Mouse (Mus musculus) liver (tissue): ENCODE measurements around the gene Rreb1.
A peak's percentile ranks its signal among the peaks of the same experiment; 100 is the strongest.
"Not testable (repeated sequence)": the region's sequence is repeated elsewhere in the genome, so short reads cannot be mapped to it uniquely, and the experiment has no call there.

Source experiments
- DNase-seq: peaks from one replicate; pipeline ENCODE4 v3.0.0-alpha.2; 2020; ENCODE audit warnings: mixed read lengths

Gene Rreb1

GRCm38 (mm10) chr13:37827996-37828579 lies 49.9 kb downstream of the Rreb1 start:
- no peak for DNase-seq

- DNase-seq, result no peak
Observed at GRCm38 (mm10) chr13:37828928-37829327, 50.7 kb downstream of the Rreb1 start.

GRCm38 (mm10) chr13:37830256-37830655 lies 52.1 kb downstream of the Rreb1 start:
- no peak for DNase-seq

GRCm38 (mm10) chr13:37830874-37831311 lies 52.7 kb downstream of the Rreb1 start:
- no peak for DNase-seq

- no peak for DNase-seq
Observed at GRCm38 (mm10) chr13:37832481-37832880, 54.3 kb downstream of the Rreb1 start.

- DNase-seq, result no peak
Observed at GRCm38 (mm10) chr13:37833500-37833899, 55.3 kb downstream of the Rreb1 start.

GRCm38 (mm10) chr13:37835296-37835695 lies 57.1 kb downstream of the Rreb1 start:
- no peak for DNase-seq

- DNase-seq, result not testable (repeated sequence)
Observed at GRCm38 (mm10) chr13:37835811-37836210, 57.6 kb downstream of the Rreb1 start.

GRCm38 (mm10) chr13:37837372-37837771 lies 59.2 kb downstream of the Rreb1 start:
- no peak for DNase-seq

GRCm38 (mm10) chr13:37838260-37839183 lies 60.3 kb downstream of the Rreb1 start:
- no peak for DNase-seq

GRCm38 (mm10) chr13:37843241-37843640 lies 65.0 kb downstream of the Rreb1 start:
- DNase-seq, result no peak

- no peak for DNase-seq
Observed at GRCm38 (mm10) chr13:37843844-37844243, 65.6 kb downstream of the Rreb1 start.

GRCm38 (mm10) chr13:37845156-37845555 lies 67.0 kb downstream of the Rreb1 start:
- DNase-seq, result no peak

- DNase-seq, result no peak
Observed at GRCm38 (mm10) chr13:37845641-37846040, 67.4 kb downstream of the Rreb1 start.

- no peak for DNase-seq
Observed at GRCm38 (mm10) chr13:37846507-37846906, 68.3 kb downstream of the Rreb1 start.

GRCm38 (mm10) chr13:37846962-37847570 lies 68.9 kb downstream of the Rreb1 start:
- no peak for DNase-seq

GRCm38 (mm10) chr13:37847601-37848358 lies 69.6 kb downstream of the Rreb1 start:
- no peak for DNase-seq

- no peak for DNase-seq
Observed at GRCm38 (mm10) chr13:37848438-37848837, 70.2 kb downstream of the Rreb1 start.

GRCm38 (mm10) chr13:37851617-37852016 lies 73.4 kb downstream of the Rreb1 start:
- no peak for DNase-seq

- DNase-seq, result no peak
Observed at GRCm38 (mm10) chr13:37852850-37853249, 74.7 kb downstream of the Rreb1 start.

- no peak for DNase-seq
Observed at GRCm38 (mm10) chr13:37853441-37853840, 75.2 kb downstream of the Rreb1 start.

- DNase-seq, result peak; percentile 67
Observed at GRCm38 (mm10) chr13:37854031-37854431, 75.8 kb downstream of the Rreb1 start.
